Mouse (Mus musculus) heart, postnatal 0 days (tissue): ENCODE results near the gene Mark2.

Source experiments
- CTCF ChIP-seq: IDR thresholded peaks from 2 replicates; pipeline ENCODE4 v1.5.1; 2016; ENCODE audit warnings: antibody characterized with exemption, control low read depth, low read depth
- EP300 ChIP-seq: IDR thresholded peaks from 2 replicates; pipeline ENCODE4 v1.6.1; 2016; ENCODE audit warnings: antibody characterized with exemption, low read depth

- peak; percentile 12; the same call in 1 of the 2 replicates for TF ChIP-seq CTCF
- no peak for TF ChIP-seq EP300
Measured at GRCm38 (mm10) chr19:7310704-7311103, 31.0 kb downstream of the Mark2 start.
